Mouse (Mus musculus): ENCODE measurements around the gene Olfr1155.

DNA sequence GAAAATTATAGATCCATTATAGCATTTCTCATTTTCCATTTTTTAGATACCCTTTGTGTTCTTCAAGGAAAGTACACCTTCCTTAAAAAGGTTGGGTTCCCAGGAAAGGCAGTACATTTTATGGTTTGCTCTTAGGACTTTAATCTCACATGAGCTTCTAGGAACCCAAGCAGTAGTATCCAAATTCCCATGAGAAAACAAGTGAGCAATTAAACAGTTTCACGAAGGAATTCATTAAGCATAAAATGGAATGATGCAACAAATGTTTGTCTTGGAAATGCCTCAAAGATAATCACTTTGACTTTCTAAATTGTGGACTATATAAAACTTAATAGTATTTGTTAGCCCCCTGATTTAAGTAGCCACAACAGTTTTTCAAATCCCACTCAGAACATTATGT, 39.9 kb downstream of the Olfr1155 start, which contains the start of gene Olfr1154:
- no peak for TF ChIP-seq GATA1 (IDR thresholded peaks at IDR 0.05; ENCODE audit: borderline replicate concordance, low read length)
- TF ChIP-seq CTCF (IDR thresholded peaks at IDR 0.05; ENCODE audit: low read depth, low read length): no peak
- no peak for TF ChIP-seq TAL1 (conservative IDR thresholded peaks at IDR 0.05; ENCODE audit: low read depth, low read length)
